Mouse (Mus musculus) forebrain, embryonic 11.5 days (tissue): ENCODE results near the gene Glb1. TPM values are rescaled to one million over a fixed set of nuclear protein-coding genes. Genes with fewer than 3 reads are reported as not detected.

Experiments used
- ATAC-seq: fragments of 200-750 bp; cut with Nextera tagmentation; replicated peaks from 2 replicates; pipeline ENCODE4 v1.8.0; 2017; ENCODE audit warnings: moderate TSS enrichment; ENCODE audit not compliant: low FRiP score
- DNase-seq: peaks from one replicate; pipeline ENCODE4 v3.0.0-alpha.2; 2017; ENCODE audit warnings: low spot score
- H3K27ac ChIP-seq: fragments of 300-500 bp; sonication (generic); 2 replicates; pipeline ENCODE4 v1.5.1; 2014; ENCODE audit warnings: low read depth, low read length
- H3K27me3 ChIP-seq: fragments of 300-500 bp; sonication (generic); 2 replicates; pipeline ENCODE4 v1.6.1; 2014; ENCODE audit warnings: mild to moderate bottlenecking, low read length, mixed read lengths; ENCODE audit not compliant: control insufficient read depth, insufficient read depth
- H3K36me3 ChIP-seq: fragments of 300-500 bp; sonication (generic); 2 replicates; pipeline ENCODE4 v1.6.1; 2014; ENCODE audit warnings: mild to moderate bottlenecking, low read length, moderate library complexity, mixed read lengths; ENCODE audit not compliant: control insufficient read depth, insufficient read depth
- H3K4me1 ChIP-seq: fragments of 300-500 bp; sonication (generic); replicated peaks from 2 replicates; pipeline ENCODE4 v1.6.1; 2014; ENCODE audit warnings: low read length, mixed read lengths; ENCODE audit not compliant: control insufficient read depth, insufficient read depth
- H3K4me2 ChIP-seq: fragments of 300-500 bp; sonication (generic); 2 replicates; pipeline ENCODE4 v1.6.1; 2014; ENCODE audit warnings: low read depth, mild to moderate bottlenecking, low read length, moderate library complexity, mixed read lengths; ENCODE audit not compliant: severe bottlenecking
- H3K4me3 ChIP-seq: fragments of 300-500 bp; sonication (generic); 2 replicates; pipeline ENCODE4 v1.5.1; 2014; ENCODE audit warnings: low read depth, low read length
- H3K9ac ChIP-seq: fragments of 300-500 bp; sonication (generic); 2 replicates; pipeline ENCODE4 v1.6.1; 2014; ENCODE audit warnings: low read length
- H3K9me3 ChIP-seq: fragments of 300-500 bp; sonication (generic); 2 replicates; pipeline ENCODE4 v1.6.1; 2016; ENCODE audit warnings: low read length, mixed read lengths; ENCODE audit not compliant: control insufficient read depth
- WGBS: fragments of 180-500 bp; shearing (Covaris S2); extraction: QIAGEN DNeasy Blood & Tissue Kit; methylation state at CpG from one replicate; pipeline ENCODE4 v1.1.7; 2014; 5-methylcytosine and 5-hydroxymethylcytosine counted together
- polyA plus RNA-seq: library from polyadenylated mRNA; unstranded; fragments of >200 nt; fragmentation: Nextera tagmentation; extraction: Ambion mirVana; gene quantifications from 2 replicates; pipeline ENCODE4 v1.2.1, GENCODE M21; 2014

The Glb1 gene
- polyA plus RNA-seq, 1 experiment from 2014 or later: 21.6 TPM

DNA sequence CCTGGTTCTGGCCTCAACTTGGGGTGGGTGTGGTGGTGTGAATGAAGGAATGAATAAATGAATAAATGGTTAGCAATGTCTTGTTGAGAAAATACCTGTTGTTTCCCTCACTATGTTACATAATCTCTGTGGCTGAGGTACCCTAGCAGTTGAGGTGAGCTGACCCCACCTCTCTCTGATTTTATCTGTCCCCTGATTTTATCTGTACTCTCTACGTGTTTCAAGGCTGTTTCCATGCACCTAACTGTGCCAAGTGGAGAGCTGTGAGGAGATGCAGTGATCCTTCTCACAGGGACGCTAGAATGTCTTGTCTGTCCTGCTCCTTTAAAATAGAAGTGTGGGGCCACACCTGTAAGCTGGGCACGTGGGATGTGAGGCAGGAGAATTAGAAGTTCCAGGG is 57.6 kb downstream of the Glb1 start:
- H3K27ac ChIP-seq: no peak overlapping the region
- H3K4me2 ChIP-seq: no peak overlapping the region
- H3K27me3 ChIP-seq: no peaks in the 10 kb centered on the region
- no peaks in the 10 kb centered on the region; the same call in 1 of the 2 replicates for H3K36me3 ChIP-seq
- ATAC-seq (no peak), DNase-seq (no peak)
- 86% methylated on average over 3 of the region's 3 CpGs for WGBS
- no peaks in the 10 kb centered on the region for H3K4me1 ChIP-seq
- no peak overlapping the region for H3K4me3 ChIP-seq
- no peaks in the 10 kb centered on the region for H3K9me3 ChIP-seq
- no peak overlapping the region for H3K9ac ChIP-seq

DNA sequence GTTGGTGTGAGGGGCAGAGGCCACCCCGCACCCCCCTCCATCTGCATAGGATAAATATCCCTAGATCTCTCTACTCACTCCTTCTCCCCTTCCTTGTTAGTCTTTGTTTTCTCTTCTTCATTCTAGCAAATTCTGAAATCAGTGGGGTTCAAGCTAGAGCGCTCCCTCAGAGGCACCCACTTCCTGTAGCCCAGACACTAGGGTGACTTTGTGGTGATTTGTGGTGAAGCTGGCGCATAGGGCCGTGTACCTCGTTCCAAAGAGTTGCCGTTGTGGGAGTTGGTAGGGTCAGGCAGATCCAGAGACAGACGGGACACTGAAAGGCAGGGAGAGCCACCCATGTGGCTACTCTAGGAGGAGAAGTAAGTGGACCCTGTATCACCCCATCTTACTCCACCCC is 61.7 kb downstream of the Glb1 start:
- Histone ChIP-seq H3K27me3 (no peaks in the 10 kb centered on the region), H3K4me1 (no peaks in the 10 kb centered on the region), H3K36me3 (no peaks in the 10 kb centered on the region; the same call in 1 of the 2 replicates), H3K27ac (no peak overlapping the region), H3K4me3 (no peak overlapping the region), H3K9me3 (no peaks in the 10 kb centered on the region), H3K4me2 (no peak overlapping the region), H3K9ac (no peak overlapping the region)
- no peak for DNase-seq
- 93% methylated on average over 7 of the region's 7 CpGs for WGBS
- no peak for ATAC-seq

DNA sequence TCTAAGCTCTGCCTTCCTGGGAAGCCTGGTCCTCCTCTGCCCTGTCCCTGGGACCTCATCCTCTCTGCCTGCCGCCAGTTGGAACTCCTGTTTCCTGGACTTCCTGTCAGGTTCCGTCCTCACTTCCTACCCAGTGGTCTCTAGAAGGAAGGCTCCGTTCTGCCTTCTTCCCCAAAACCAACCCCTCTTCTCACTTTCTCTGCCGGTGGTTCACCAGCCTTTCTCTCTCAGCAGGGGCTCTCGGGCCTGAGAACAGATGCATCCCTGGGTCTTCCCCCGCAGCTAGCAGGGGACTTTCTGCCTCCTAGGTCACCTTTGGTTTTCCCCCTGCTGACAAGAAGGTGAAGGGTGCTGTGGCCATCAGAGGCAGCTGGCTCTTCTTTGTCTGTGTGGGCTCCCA is 64.6 kb downstream of the Glb1 start:
- 81% methylated on average over 6 of the region's 6 CpGs for WGBS
- Histone ChIP-seq H3K4me3 (no peak overlapping the region), H3K9ac (no peak overlapping the region), H3K36me3 (no peaks in the 10 kb centered on the region; the same call in 1 of the 2 replicates), H3K4me2 (no peak overlapping the region), H3K27ac (no peak overlapping the region), H3K4me1 (no peaks in the 10 kb centered on the region), H3K9me3 (no peaks in the 10 kb centered on the region), H3K27me3 (no peaks in the 10 kb centered on the region)
- DNase-seq (no peak), ATAC-seq (no peak)

DNA sequence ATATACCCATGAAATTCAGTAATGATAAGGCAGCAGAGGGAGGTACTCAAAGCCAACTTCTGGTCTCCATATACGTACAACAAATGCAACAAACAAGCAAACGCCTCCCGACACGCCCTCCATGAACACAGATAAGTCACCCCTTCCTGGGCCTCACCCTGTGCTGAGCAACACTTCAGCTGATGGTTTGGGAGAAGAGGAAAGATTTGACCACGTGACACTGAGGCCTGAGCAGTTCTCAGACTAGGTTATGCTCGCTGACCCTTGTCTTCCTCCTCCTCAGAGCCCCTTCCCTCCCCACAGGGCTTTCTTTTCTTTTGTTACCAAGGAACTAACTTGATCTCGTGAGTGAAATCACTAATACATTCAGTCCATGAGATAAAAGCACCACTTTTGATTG is 66.0 kb downstream of the Glb1 start:
- no peak for DNase-seq
- Histone ChIP-seq H3K4me3 (no peak overlapping the region), H3K9me3 (no peaks in the 10 kb centered on the region), H3K4me1 (no peaks in the 10 kb centered on the region), H3K27ac (no peak overlapping the region), H3K36me3 (no peaks in the 10 kb centered on the region; the same call in 1 of the 2 replicates), H3K27me3 (no peaks in the 10 kb centered on the region), H3K9ac (no peak overlapping the region), H3K4me2 (no peak overlapping the region)
- ATAC-seq: no peak
- 59% methylated on average over 7 of the region's 7 CpGs for WGBS

GRCm38 (mm10) chr9:114468217-114468616 is 67.3 kb downstream of the Glb1 start:
- no peaks in the 10 kb centered on the region for H3K27me3 ChIP-seq
- WGBS: 87% methylated on average over 5 of the region's 5 CpGs
- H3K4me3 ChIP-seq: no peak overlapping the region
- no peak overlapping the region for H3K27ac ChIP-seq
- DNase-seq (no peak), ATAC-seq (no peak)
- H3K4me2 ChIP-seq: no peak overlapping the region
- no peaks in the 10 kb centered on the region for H3K9me3 ChIP-seq
- H3K4me1 ChIP-seq: no peaks in the 10 kb centered on the region
- H3K36me3 ChIP-seq: no peaks in the 10 kb centered on the region; the same call in 1 of the 2 replicates
- no peak overlapping the region for H3K9ac ChIP-seq

DNA sequence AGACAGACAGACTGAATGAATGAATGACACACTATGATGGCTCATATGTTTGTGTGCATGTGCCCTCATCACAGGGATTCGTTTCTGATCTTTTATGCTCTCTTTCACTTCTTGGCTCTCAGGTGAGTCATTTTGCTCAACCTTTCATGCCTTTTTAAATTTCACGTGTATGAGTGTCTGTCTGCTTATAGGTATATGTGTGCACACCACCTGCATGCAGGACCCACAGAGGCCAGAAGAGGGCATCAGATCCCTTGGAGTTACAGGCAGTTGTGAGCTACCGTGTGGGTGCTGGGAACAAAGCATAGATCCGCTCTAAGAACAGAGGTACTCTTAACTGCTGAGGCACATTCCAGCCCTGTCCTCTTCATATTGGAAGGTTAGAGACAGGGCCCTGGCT is 67.8 kb downstream of the Glb1 start:
- Histone ChIP-seq H3K9ac (no peak overlapping the region), H3K27ac (no peak overlapping the region), H3K4me3 (no peak overlapping the region), H3K36me3 (no peaks in the 10 kb centered on the region; the same call in 1 of the 2 replicates), H3K27me3 (no peaks in the 10 kb centered on the region), H3K4me1 (no peaks in the 10 kb centered on the region), H3K9me3 (no peaks in the 10 kb centered on the region), H3K4me2 (no peak overlapping the region)
- WGBS: 93% methylated on average over 4 of the region's 4 CpGs
- DNase-seq (no peak), ATAC-seq (no peak)

DNA sequence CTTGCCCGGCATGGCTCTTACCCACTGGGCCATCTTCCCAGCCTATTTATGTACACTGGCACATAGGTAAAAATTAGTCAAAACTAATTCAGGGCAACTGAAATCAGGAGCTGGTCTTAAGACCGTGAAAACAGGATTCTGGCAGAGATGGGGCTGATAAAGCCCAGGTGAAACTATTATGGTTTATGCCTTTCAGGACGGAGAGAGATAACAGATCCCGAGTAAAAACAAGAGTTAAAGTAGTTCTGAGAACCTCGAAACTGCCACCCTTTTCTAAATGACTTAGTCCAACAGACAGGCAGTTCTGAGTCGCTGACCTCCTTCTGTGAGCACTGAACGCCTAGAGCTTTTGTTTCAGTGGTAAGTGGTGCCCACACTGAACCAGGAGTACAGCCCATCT is 71.0 kb downstream of the Glb1 start:
- no peak for DNase-seq
- WGBS: 84% methylated on average over 7 of the region's 7 CpGs
- H3K27me3 ChIP-seq: no peaks in the 10 kb centered on the region
- no peaks in the 10 kb centered on the region; the same call in 1 of the 2 replicates for H3K36me3 ChIP-seq
- H3K4me3 ChIP-seq: no peak overlapping the region
- H3K4me2 ChIP-seq: no peak overlapping the region
- no peak overlapping the region for H3K27ac ChIP-seq
- no peak for ATAC-seq
- no peaks in the 10 kb centered on the region for H3K4me1 ChIP-seq
- no peaks in the 10 kb centered on the region for H3K9me3 ChIP-seq
- H3K9ac ChIP-seq: no peak overlapping the region

DNA sequence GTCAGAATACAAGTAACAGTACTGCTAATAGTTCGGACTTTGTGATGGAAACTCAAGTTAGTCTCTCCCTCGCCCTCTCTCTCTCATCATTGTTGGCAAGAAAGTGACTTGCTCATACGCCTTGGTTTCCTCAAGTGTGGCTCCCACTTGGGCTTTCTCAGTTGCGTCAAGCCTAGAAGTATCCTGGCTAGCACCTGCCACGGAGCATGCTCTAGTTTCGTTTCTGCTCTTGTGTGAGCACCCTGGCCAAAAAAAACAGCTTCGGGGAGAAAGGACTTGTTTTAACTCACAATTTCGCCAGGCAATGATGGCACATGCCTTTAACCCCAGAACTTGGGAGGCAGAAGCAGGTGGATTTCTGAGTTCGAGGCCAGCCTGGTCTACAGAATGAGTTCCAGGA is 76.1 kb downstream of the Glb1 start:
- DNase-seq (no peak), ATAC-seq (no peak)
- WGBS: 93% methylated on average over 9 of the region's 9 CpGs
- H3K27ac ChIP-seq: no peak overlapping the region
- no peaks in the 10 kb centered on the region; the same call in 1 of the 2 replicates for H3K36me3 ChIP-seq
- H3K27me3 ChIP-seq: no peaks in the 10 kb centered on the region
- no peak overlapping the region for H3K9ac ChIP-seq
- H3K9me3 ChIP-seq: no peaks in the 10 kb centered on the region
- no peaks in the 10 kb centered on the region for H3K4me1 ChIP-seq
- H3K4me2 ChIP-seq: no peak overlapping the region
- no peak overlapping the region for H3K4me3 ChIP-seq

- Histone ChIP-seq H3K27ac (no peak overlapping the region), H3K27me3 (no peaks in the 10 kb centered on the region), H3K4me1 (no peaks in the 10 kb centered on the region), H3K4me3 (no peak overlapping the region), H3K9ac (no peak overlapping the region), H3K4me2 (no peak overlapping the region), H3K36me3 (no peaks in the 10 kb centered on the region), H3K9me3 (no peaks in the 10 kb centered on the region)
- 86% methylated on average over 3 of the region's 3 CpGs for WGBS
- no peak for ATAC-seq
- DNase-seq: no peak
These were observed 80.1 kb downstream of the Glb1 start for GRCm38 (mm10) chr9:114480940-114481339.
